Mouse (Mus musculus) midbrain, embryonic 11.5 days (tissue): ENCODE data around the gene Scimp. TPM values are rescaled to one million over a fixed set of nuclear protein-coding genes. Genes with fewer than 3 reads are reported as not detected.

Experiments used
- ATAC-seq: fragments of 200-750 bp; cut with Nextera tagmentation; 2 replicates; pipeline ENCODE4 v1.8.0; 2017; ENCODE audit warnings: moderate TSS enrichment, moderate library complexity; ENCODE audit not compliant: low FRiP score
- DNase-seq: peaks from one replicate; pipeline ENCODE4 v3.0.0; 2015; ENCODE audit warnings: low spot score; ENCODE audit errors: missing footprints
- H3K27ac ChIP-seq: fragments of 300-500 bp; sonication (generic); 2 replicates; pipeline ENCODE4 v1.5.1; 2014; ENCODE audit warnings: low read depth, low read length
- H3K27me3 ChIP-seq: fragments of 300-500 bp; sonication (generic); 2 replicates; pipeline ENCODE4 v1.6.1; 2014; ENCODE audit warnings: mild to moderate bottlenecking, low read length, moderate library complexity, mixed read lengths; ENCODE audit not compliant: control insufficient read depth, insufficient read depth
- H3K36me3 ChIP-seq: fragments of 300-500 bp; sonication (generic); 2 replicates; pipeline ENCODE4 v1.6.1; 2014; ENCODE audit warnings: mild to moderate bottlenecking, low read length, moderate library complexity, mixed read lengths; ENCODE audit not compliant: control insufficient read depth, insufficient read depth
- H3K4me1 ChIP-seq: fragments of 300-500 bp; sonication (generic); 2 replicates; pipeline ENCODE4 v1.6.1; 2014; ENCODE audit warnings: low read length; ENCODE audit not compliant: control insufficient read depth, insufficient read depth
- H3K4me2 ChIP-seq: fragments of 300-500 bp; sonication (generic); 2 replicates; pipeline ENCODE4 v1.6.1; 2014; ENCODE audit warnings: mild to moderate bottlenecking, moderate library complexity
- H3K4me3 ChIP-seq: fragments of 300-500 bp; sonication (generic); 2 replicates; pipeline ENCODE4 v1.5.1; 2014; ENCODE audit warnings: low read depth, low read length
- H3K9ac ChIP-seq: fragments of 300-500 bp; sonication (generic); 2 replicates; pipeline ENCODE4 v1.6.1; 2014; ENCODE audit warnings: low read length
- H3K9me3 ChIP-seq: fragments of 300-500 bp; sonication (generic); 2 replicates; pipeline ENCODE4 v1.6.1; 2016; ENCODE audit warnings: low read length; ENCODE audit not compliant: control insufficient read depth
- WGBS: fragments of 180-500 bp; shearing (Covaris S2); extraction: QIAGEN DNeasy Blood & Tissue Kit; methylation state at CpG from one replicate; pipeline ENCODE4 v1.1.7; 2014; 5-methylcytosine and 5-hydroxymethylcytosine counted together
- microRNA-seq: library from miRNA; unstranded; fragments of <30 nt; microRNA quantifications from one replicate; pipeline ENCODE4, GENCODE M21; 2017
- polyA plus RNA-seq: library from polyadenylated mRNA; unstranded; fragments of >200 nt; fragmentation: Nextera tagmentation; extraction: Ambion mirVana; gene quantifications from 2 replicates; pipeline ENCODE4 v1.2.1, GENCODE M21; 2014

Scimp gene
- polyA plus RNA-seq, 1 experiment from 2014 or later: not detected

DNA sequence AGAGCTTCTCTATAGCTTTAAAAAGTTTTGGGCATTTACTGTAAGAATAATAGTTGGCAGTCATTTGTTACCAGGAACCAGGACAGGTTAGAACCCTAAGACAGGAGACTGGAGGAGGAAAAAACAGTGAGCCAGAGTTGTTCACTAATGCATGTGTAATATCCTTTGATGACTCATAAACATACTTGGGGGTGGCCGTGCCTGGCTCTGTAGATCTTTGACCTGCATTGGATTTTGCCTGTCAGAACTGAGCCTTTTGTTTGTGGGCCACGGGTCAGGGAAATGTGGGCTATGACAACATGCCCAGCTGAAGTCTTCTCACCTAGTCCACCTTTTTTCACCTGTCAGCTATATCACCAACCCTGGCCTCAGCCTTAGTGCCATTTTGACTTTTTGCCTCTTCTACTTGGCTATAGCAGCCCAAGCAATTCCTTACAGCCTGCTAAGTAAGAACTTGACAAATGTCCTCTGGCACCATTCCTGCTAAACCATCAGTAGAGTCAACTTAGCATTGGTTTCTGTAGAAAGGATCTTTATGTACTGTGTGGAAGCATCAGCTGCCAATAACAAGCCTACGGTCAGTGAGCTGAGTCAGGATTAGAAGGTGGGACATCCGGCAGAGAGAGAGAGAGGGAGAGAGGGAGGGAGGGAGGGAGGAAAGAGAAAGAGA, 64.4 kb downstream of the Scimp start:
- Histone ChIP-seq H3K9ac (no peak overlapping the region), H3K27me3 (no peaks in the 10 kb centered on the region), H3K4me1 (no peaks in the 10 kb centered on the region), H3K4me3 (no peak overlapping the region), H3K9me3 (no peaks in the 10 kb centered on the region), H3K4me2 (no peak overlapping the region), H3K27ac (no peak overlapping the region), H3K36me3 (no peaks in the 10 kb centered on the region)
- ATAC-seq (no peak), DNase-seq (no peak)
- 91% methylated on average over 4 of the region's 4 CpGs for WGBS

DNA sequence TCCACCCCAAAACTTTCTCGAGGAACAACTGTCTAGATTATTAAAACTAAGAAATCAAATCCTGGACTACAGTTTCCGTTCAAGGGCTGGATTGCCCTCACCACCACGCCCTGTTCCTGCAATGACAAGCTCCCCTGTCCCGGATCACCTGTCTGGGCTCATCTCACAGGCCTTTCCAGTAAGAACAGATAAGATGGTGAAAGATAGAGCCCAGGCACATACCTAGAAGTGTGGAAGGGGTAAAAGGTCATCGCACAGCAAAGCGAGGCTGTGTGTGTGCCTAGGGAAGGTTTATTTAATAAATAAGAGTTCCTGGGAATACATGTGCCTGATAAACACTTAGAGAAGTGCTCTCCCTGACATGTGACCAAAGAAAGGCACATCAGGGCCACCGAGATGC, 66.8 kb downstream of the Scimp start:
- no peak for ATAC-seq
- 86% methylated on average over 7 of the region's 7 CpGs for WGBS

DNA sequence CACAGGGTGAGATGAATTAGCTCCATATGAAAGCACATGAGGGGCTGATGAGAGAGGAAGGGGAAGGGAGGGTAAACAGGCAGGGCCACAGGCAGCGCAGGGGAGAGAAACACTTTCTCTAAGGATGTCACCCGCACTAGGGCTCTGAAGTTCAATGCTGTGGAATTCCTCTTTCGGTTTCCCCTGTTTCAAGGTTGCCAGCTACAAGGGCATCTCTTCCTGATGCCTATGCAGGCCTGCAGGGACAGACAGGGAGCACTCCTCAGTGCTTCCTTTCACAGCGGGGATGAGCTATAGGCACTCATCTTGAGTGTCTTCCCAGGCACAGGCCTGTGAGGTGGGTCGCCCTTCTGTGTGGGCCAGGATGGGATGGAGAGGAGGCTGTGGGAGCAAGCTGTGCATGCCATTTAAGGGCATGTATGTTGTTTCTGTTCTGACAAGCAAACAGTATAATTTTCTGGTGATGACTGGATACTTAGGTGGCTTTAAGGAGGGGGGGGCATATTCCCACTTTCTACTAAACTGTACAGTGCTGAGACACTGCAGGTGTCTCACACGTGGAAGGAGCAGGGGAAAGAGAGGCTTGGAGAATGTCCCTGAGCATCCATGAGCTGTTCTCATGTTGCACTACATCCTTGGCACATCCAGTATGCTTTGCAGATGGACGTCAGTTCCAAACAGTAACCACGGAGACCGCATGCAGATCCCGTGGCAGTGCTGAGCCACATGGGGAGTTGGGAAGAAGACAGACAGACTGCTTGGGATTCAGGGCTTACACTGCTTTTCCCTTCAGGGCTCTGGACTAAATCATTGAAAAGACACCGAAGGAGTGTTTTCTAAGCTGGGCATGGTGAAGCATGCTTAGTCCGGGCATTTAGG, 69.6 kb downstream of the Scimp start:
- no peaks in the 10 kb centered on the region for H3K4me1 ChIP-seq
- no peak for ATAC-seq
- H3K27ac ChIP-seq: no peak overlapping the region
- no peaks in the 10 kb centered on the region for H3K9me3 ChIP-seq
- H3K4me2 ChIP-seq: no peak overlapping the region
- no peaks in the 10 kb centered on the region for H3K36me3 ChIP-seq
- no peak overlapping the region for H3K9ac ChIP-seq
- no peak overlapping the region for H3K4me3 ChIP-seq
- WGBS: 82% methylated on average over 12 of the region's 12 CpGs
- no peak for DNase-seq
- H3K27me3 ChIP-seq: no peaks in the 10 kb centered on the region

More for the DNA sequence above, 66.8 kb downstream of the Scimp start:
- no peak overlapping the region for H3K4me3 ChIP-seq
- H3K9me3 ChIP-seq: no peaks in the 10 kb centered on the region
- H3K4me1 ChIP-seq: no peaks in the 10 kb centered on the region
- H3K27me3 ChIP-seq: no peaks in the 10 kb centered on the region
- no peaks in the 10 kb centered on the region for H3K36me3 ChIP-seq
- no peak overlapping the region for H3K27ac ChIP-seq
- H3K4me2 ChIP-seq: no peak overlapping the region
- DNase-seq: no peak
- no peak overlapping the region for H3K9ac ChIP-seq

DNA sequence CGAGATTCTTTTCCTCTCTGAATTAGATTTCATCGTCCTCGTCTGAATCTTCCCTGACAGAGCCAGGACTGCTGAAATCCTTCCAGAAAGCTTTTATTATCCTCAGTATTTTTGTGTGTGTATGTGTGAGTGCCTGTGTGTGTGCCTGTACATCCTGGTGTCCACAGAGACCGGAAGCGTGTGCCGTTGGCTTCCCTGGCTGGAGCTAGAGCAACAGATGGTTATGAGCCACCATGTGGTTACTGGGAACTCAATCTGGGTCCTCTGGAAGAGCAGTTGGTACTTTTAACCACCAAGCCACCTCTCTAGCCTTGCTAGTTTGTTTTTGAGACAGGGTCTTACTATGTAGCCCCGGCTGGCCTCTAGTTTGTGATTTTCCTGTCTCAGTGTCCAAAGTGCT, 70.3 kb downstream of the Scimp start:
- H3K4me1 ChIP-seq: no peaks in the 10 kb centered on the region
- no peak for ATAC-seq
- no peaks in the 10 kb centered on the region for H3K36me3 ChIP-seq
- H3K9ac ChIP-seq: no peak overlapping the region
- no peaks in the 10 kb centered on the region for H3K9me3 ChIP-seq
- no peak overlapping the region for H3K27ac ChIP-seq
- no peak overlapping the region for H3K4me2 ChIP-seq
- no peaks in the 10 kb centered on the region for H3K27me3 ChIP-seq
- no peak overlapping the region for H3K4me3 ChIP-seq
- 91% methylated on average over 7 of the region's 7 CpGs for WGBS
- DNase-seq: no peak

DNA sequence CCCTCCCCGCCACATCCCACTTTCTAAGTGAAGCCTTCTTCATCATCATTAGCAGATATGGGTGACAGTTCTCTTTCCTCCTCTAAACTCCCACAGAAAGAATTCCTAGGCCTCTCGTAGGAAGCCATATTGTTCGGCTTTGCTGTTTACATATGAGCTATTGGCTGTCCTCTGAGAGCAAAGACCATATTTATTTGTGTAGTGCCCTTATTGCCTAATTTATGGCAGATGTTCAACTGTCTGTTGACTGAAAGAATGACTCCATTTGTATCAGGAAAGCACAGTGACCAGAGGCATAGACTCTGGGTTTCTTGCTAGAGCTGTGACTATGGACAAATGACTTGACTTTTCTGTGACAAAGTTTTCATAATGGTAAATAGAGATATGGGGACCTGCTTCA, 70.8 kb downstream of the Scimp start:
- H3K36me3 ChIP-seq: no peaks in the 10 kb centered on the region
- H3K4me1 ChIP-seq: no peaks in the 10 kb centered on the region
- no peak overlapping the region for H3K9ac ChIP-seq
- DNase-seq (no peak), ATAC-seq (no peak)
- H3K4me3 ChIP-seq: no peak overlapping the region
- H3K9me3 ChIP-seq: no peaks in the 10 kb centered on the region
- H3K27ac ChIP-seq: no peak overlapping the region
- 88% methylated on average over 3 of the region's 3 CpGs for WGBS
- no peak overlapping the region for H3K4me2 ChIP-seq
- no peaks in the 10 kb centered on the region for H3K27me3 ChIP-seq

Small RNA genes within 50 kb of the gene (microRNA-seq; reads per million reads assigned to microRNA genes)
- gene Gm22760: not detected

Other genes with a start within 250 kb of the Scimp start
- gene Mink1, start 249.7 kb downstream of the Scimp start, polyA plus RNA-seq: 12.3 and 12.9 TPM in 2 replicates
- not detected in 2 replicates for gene 4930544D05Rik, start 196.7 kb downstream of the Scimp start, polyA plus RNA-seq
- not detected in 2 replicates for gene Chrne, start 193.4 kb downstream of the Scimp start, polyA plus RNA-seq
- gene Gp1ba, start 173.5 kb downstream of the Scimp start, polyA plus RNA-seq: 0.61 and 0.81 TPM in 2 replicates
- 87.0 and 87.9 TPM in 2 replicates for gene Rnf167, start 165.4 kb downstream of the Scimp start, polyA plus RNA-seq
- 134 and 142 TPM in 2 replicates for gene Slc25a11, start 165.1 kb downstream of the Scimp start, polyA plus RNA-seq
- 1,303 and 1,326 TPM in 2 replicates for gene Pfn1, start 157.9 kb downstream of the Scimp start, polyA plus RNA-seq
- 13.8 and 14.3 TPM in 2 replicates for gene Eno3, start 155.4 kb downstream of the Scimp start, polyA plus RNA-seq
- gene Spag7, start 143.2 kb downstream of the Scimp start, polyA plus RNA-seq: 138 and 139 TPM in 2 replicates
- gene Camta2, start 124.5 kb downstream of the Scimp start, polyA plus RNA-seq: 6.6 and 6.7 TPM in 2 replicates
- 1.3 TPM in 2 replicates for gene Inca1, start 112.4 kb downstream of the Scimp start, polyA plus RNA-seq
- gene Kif1c, start 112.0 kb downstream of the Scimp start, polyA plus RNA-seq: 6.1 and 7.1 TPM in 2 replicates
- gene Zfp3, start 48.4 kb downstream of the Scimp start, polyA plus RNA-seq: 10.2 and 11.0 TPM in 2 replicates
- 41.7 and 44.2 TPM in 2 replicates for gene Rabep1, start 32.2 kb upstream of the Scimp start, polyA plus RNA-seq
- 180 and 183 TPM in 2 replicates for gene Nup88, start 157.4 kb upstream of the Scimp start, polyA plus RNA-seq
- 74.3 and 81.7 TPM in 2 replicates for gene Rpain, start 157.6 kb upstream of the Scimp start, polyA plus RNA-seq
- gene C1qbp, start 170.4 kb upstream of the Scimp start, polyA plus RNA-seq: 246 and 255 TPM in 2 replicates
- gene Dhx33, start 191.9 kb upstream of the Scimp start, polyA plus RNA-seq: 15.9 and 16.5 TPM in 2 replicates
- gene Mis12, start 207.0 kb upstream of the Scimp start, polyA plus RNA-seq: 56.8 and 57.5 TPM in 2 replicates
- gene Derl2, start 207.3 kb upstream of the Scimp start, polyA plus RNA-seq: 42.0 and 45.3 TPM in 2 replicates
- gene 6330403K07Rik, start 220.9 kb upstream of the Scimp start, polyA plus RNA-seq: 114 TPM in 2 replicates